Mouse (Mus musculus) kidney, adult 18-20 months (tissue): ENCODE measurements at regions not wholly inside any gene's neighbourhood (a gene's known extent, or its start where the extent isn't known, plus 50 kb on each side); places are given as distances from the start of the nearest gene placed in this dataset.

Experiments
- DNase-seq: peaks from one replicate; pipeline ENCODE4 v3.0.0; 2021

GRCm38 (mm10) chr12:71370091-71370490 lies 60.4 kb downstream of the Dact1 start:
- no peak for DNase-seq

- no peak for DNase-seq
These were observed 62.3 kb downstream of the Dact1 start for GRCm38 (mm10) chr12:71371948-71372347.

- DNase-seq, result no peak
These were observed 63.9 kb downstream of the Dact1 start for GRCm38 (mm10) chr12:71373633-71374032.

GRCm38 (mm10) chr12:71376446-71376845 lies 66.8 kb downstream of the Dact1 start:
- no peak for DNase-seq

GRCm38 (mm10) chr12:71376966-71377365 lies 67.3 kb downstream of the Dact1 start:
- DNase-seq, result no peak

GRCm38 (mm10) chr12:71379626-71380423 lies 70.1 kb downstream of the Dact1 start:
- DNase-seq, result no peak

GRCm38 (mm10) chr12:71380424-71380761 lies 70.7 kb downstream of the Dact1 start:
- no peak for DNase-seq

GRCm38 (mm10) chr12:71386251-71386650 lies 76.6 kb downstream of the Dact1 start:
- DNase-seq, result no peak

GRCm38 (mm10) chr12:71391481-71391880 lies 81.8 kb downstream of the Dact1 start:
- DNase-seq, result no peak

GRCm38 (mm10) chr12:71393752-71394151 lies 84.1 kb downstream of the Dact1 start:
- no peak for DNase-seq

- no peak for DNase-seq
These were observed 87.8 kb downstream of the Dact1 start for GRCm38 (mm10) chr12:71397456-71397855.

- no peak for DNase-seq
These were observed 89.0 kb downstream of the Dact1 start for GRCm38 (mm10) chr12:71398701-71399100.

- no peak for DNase-seq
These were observed 90.5 kb downstream of the Dact1 start for GRCm38 (mm10) chr12:71400201-71400600.

GRCm38 (mm10) chr12:71401621-71402416 lies 92.1 kb downstream of the Dact1 start:
- DNase-seq, result no peak

GRCm38 (mm10) chr12:71407294-71407693 lies 97.6 kb downstream of the Dact1 start:
- DNase-seq, result no peak

- DNase-seq, result no peak
These were observed 98.8 kb downstream of the Dact1 start for GRCm38 (mm10) chr12:71408396-71409050.

- DNase-seq, result no peak
These were observed 102.6 kb downstream of the Dact1 start for GRCm38 (mm10) chr12:71412331-71412730.

- DNase-seq, result no peak
These were observed 107.3 kb downstream of the Dact1 start for GRCm38 (mm10) chr12:71416968-71417367.

GRCm38 (mm10) chr12:71418186-71418585 lies 108.5 kb downstream of the Dact1 start:
- no peak for DNase-seq

- no peak for DNase-seq
These were observed 109.5 kb downstream of the Dact1 start for GRCm38 (mm10) chr12:71419161-71419560.

GRCm38 (mm10) chr12:71426023-71426719 lies 116.5 kb downstream of the Dact1 start:
- DNase-seq, result no peak

- no peak for DNase-seq
These were observed 118.3 kb downstream of the Dact1 start for GRCm38 (mm10) chr12:71427974-71428373.

- DNase-seq, result no peak
These were observed 120.0 kb downstream of the Dact1 start for GRCm38 (mm10) chr12:71429561-71430200.
